In the genomic region with DNA sequence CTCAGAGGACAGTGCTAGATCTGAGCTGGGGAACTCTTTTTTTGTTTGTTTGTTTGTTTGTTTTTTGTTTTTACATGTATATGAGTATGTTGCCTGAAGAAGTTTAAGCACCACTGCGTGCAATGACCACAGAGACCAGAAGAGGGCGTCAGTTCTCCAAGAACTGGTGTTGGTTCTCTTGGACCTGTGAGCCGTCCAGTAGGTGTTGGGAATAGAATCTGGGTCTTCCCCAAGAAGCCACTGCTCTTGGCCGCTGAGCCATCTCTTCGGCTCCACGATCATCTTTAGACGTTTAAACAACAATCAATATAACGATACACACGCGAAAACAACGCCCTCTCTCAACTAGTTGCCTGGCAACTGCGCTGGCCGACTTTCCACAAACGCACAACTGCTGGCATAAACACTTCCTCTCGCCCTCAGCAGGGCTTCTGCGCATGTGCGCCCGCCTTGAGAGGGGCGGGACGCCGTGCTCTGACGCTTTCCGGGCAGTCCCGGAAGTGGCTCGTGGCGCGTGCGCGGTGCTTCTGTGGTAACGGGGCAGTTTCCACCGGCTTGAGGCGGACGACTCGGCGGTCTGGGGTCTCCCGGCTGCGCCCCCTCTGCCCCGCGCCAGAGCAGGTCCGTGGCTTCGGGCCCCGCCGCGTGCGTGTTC, we compare ENCODE assay signal across 7 mouse cellular contexts. TPM values are rescaled to one million over a fixed set of nuclear protein-coding genes. Genes with fewer than 3 reads are reported as not detected.
DNase-seq lines count a peak whose midpoint lies in the region; ATAC-seq and TF ChIP-seq lines count a peak whose summit lies in the region.

A gene (plus strand): TSS at position 488 of the 655 bp plus-strand sequence.

- peak within 1 kb of the TSS; percentile 92 for H3K27ac ChIP-seq in embryonic facial prominence, embryonic 12.5 days
- peak within 1 kb of the TSS; percentile 36 for H3K27ac ChIP-seq in kidney, adult 2 months (ENCODE audit: insufficient read depth, low read depth, low read length)
- H3K27ac ChIP-seq in limb, embryonic 12.5 days: peak within 1 kb of the TSS; percentile 95
- peak within 1 kb of the TSS; percentile 86 for H3K27ac ChIP-seq in midbrain, embryonic 15.5 days
- peak within 1 kb of the TSS; percentile 74 for H3K27ac ChIP-seq in spleen, adult 2 months (ENCODE audit: insufficient read depth, low read length)

- no peaks in the 10 kb centered on the region for H3K9me3 ChIP-seq in embryonic facial prominence, embryonic 12.5 days
- H3K9me3 ChIP-seq in limb, embryonic 12.5 days: no peaks in the 10 kb centered on the region
- no peaks in the 10 kb centered on the region for H3K9me3 ChIP-seq in midbrain, embryonic 15.5 days

- peak; percentile 100 for DNase-seq in adrenal gland, postnatal 25 days
- peak; percentile 98 to 100 for DNase-seq in heart, adult 18-20 months
- peak; percentile 99 for DNase-seq in kidney, adult 2 months
- DNase-seq in spleen, adult 2 months (ENCODE audit: low read depth in 1 of 2, low spot score in 2 of 2): peak; percentile 95 to 98

- peaks cover 17% of the 10 kb centered on the region for H3K4me1 ChIP-seq in embryonic facial prominence, embryonic 12.5 days
- H3K4me1 ChIP-seq in kidney, adult 2 months (ENCODE audit: control insufficient read depth, insufficient read depth, low read length): peaks cover 15% of the 10 kb centered on the region
- H3K4me1 ChIP-seq in limb, embryonic 12.5 days (replicated peaks): peaks cover 20% of the 10 kb centered on the region
- H3K4me1 ChIP-seq in midbrain, embryonic 15.5 days: peaks cover 17% of the 10 kb centered on the region
- peaks cover 9% of the 10 kb centered on the region for H3K4me1 ChIP-seq in spleen, adult 2 months (ENCODE audit: control insufficient read depth, insufficient read depth, insufficient read length)

- ATAC-seq in embryonic facial prominence, embryonic 12.5 days (ENCODE audit: insufficient number of reproducible peaks, insufficient read depth, low FRiP score, low TSS enrichment): peak; percentile 93
- peak; percentile 93 for ATAC-seq in limb, embryonic 12.5 days (ENCODE audit: insufficient number of reproducible peaks, insufficient read depth, low FRiP score, low TSS enrichment, low read depth)
- peak; percentile 96 for ATAC-seq in midbrain, embryonic 15.5 days (replicated peaks)

- H3K36me3 ChIP-seq in embryonic facial prominence, embryonic 12.5 days: peaks cover 28% of the 10 kb centered on the region
- peaks cover 2% of the 10 kb centered on the region; the same call in 1 of the 2 replicates for H3K36me3 ChIP-seq in kidney, adult 2 months (ENCODE audit: control insufficient read depth, insufficient read depth, low read length)
- H3K36me3 ChIP-seq in limb, embryonic 12.5 days: peaks cover 29% of the 10 kb centered on the region
- H3K36me3 ChIP-seq in midbrain, embryonic 15.5 days (replicated peaks): peaks cover 17% of the 10 kb centered on the region
- peaks cover 17% of the 10 kb centered on the region for H3K36me3 ChIP-seq in spleen, adult 2 months (ENCODE audit: control insufficient read depth, insufficient read depth, low read length)

- under 1% methylated on average over 45 of the region's 45 CpGs for WGBS in embryonic facial prominence, embryonic 12.5 days
- WGBS in kidney, adult 2 months: under 1% methylated on average over 45 of the region's 45 CpGs
- under 1% methylated on average over 45 of the region's 45 CpGs for WGBS in limb, embryonic 12.5 days
- WGBS in midbrain, embryonic 15.5 days: under 1% methylated on average over 45 of the region's 45 CpGs
- under 1% methylated on average over 45 of the region's 45 CpGs for WGBS in spleen, adult 2 months

- peak within 1 kb of the TSS; percentile 96 for H3K4me3 ChIP-seq in embryonic facial prominence, embryonic 12.5 days
- peak within 1 kb of the TSS; percentile 98 for H3K4me3 ChIP-seq in kidney, adult 2 months (ENCODE audit: insufficient read depth, low read depth, low read length)
- peak within 1 kb of the TSS; percentile 98 for H3K4me3 ChIP-seq in limb, embryonic 12.5 days (replicated peaks)
- peak within 1 kb of the TSS; percentile 91 for H3K4me3 ChIP-seq in midbrain, embryonic 15.5 days
- H3K4me3 ChIP-seq in spleen, adult 2 months (ENCODE audit: extremely low read depth, insufficient read depth, insufficient read length): peak within 1 kb of the TSS; percentile 73

- TF ChIP-seq POLR2A in kidney, adult 2 months (IDR thresholded peaks at IDR 0.05; ENCODE audit: low read depth, low read length): peak; percentile 32
- TF ChIP-seq POLR2A in spleen, adult 2 months (IDR thresholded peaks at IDR 0.05; ENCODE audit: low read depth, low read length): peak; percentile 44

- H3K9ac ChIP-seq in embryonic facial prominence, embryonic 12.5 days: peak within 1 kb of the TSS; percentile 95
- peak within 1 kb of the TSS; percentile 97 for H3K9ac ChIP-seq in limb, embryonic 12.5 days (replicated peaks)
- H3K9ac ChIP-seq in midbrain, embryonic 15.5 days: peak within 1 kb of the TSS; percentile 86

- peak within 1 kb of the TSS; percentile 99 for H3K4me2 ChIP-seq in embryonic facial prominence, embryonic 12.5 days (replicated peaks)
- peak within 1 kb of the TSS; percentile 92 for H3K4me2 ChIP-seq in limb, embryonic 12.5 days
- peak within 1 kb of the TSS; percentile 76 for H3K4me2 ChIP-seq in midbrain, embryonic 15.5 days

- 0 out of 2 replicates have a peak, but pooled peaks cover 8% of the 10 kb centered on the region for H3K27me3 ChIP-seq in embryonic facial prominence, embryonic 12.5 days
- H3K27me3 ChIP-seq in kidney, adult 2 months (replicated peaks; ENCODE audit: control insufficient read depth, insufficient read depth, low read length): no peaks in the 10 kb centered on the region
- no peaks in the 10 kb centered on the region; the same call in 1 of the 2 replicates for H3K27me3 ChIP-seq in limb, embryonic 12.5 days
- H3K27me3 ChIP-seq in midbrain, embryonic 15.5 days (replicated peaks): 0 out of 2 replicates have a peak, but pooled peaks cover 7% of the 10 kb centered on the region
- H3K27me3 ChIP-seq in spleen, adult 2 months (ENCODE audit: control insufficient read depth, insufficient read depth, low read length): no peaks in the 10 kb centered on the region

- TF ChIP-seq CTCF in kidney, adult 2 months (conservative IDR thresholded peaks at IDR 0.05; ENCODE audit: insufficient read depth, insufficient read length, low read depth, low read length): peak; percentile 81
- TF ChIP-seq CTCF in spleen, adult 2 months (IDR thresholded peaks at IDR 0.05; ENCODE audit: extremely low read depth, insufficient read depth, insufficient read length, insufficient replicate concordance): peak; percentile 81; the same call in 1 of the 2 replicates

RNA-seq across cellular contexts. Expression of the gene that starts here (rescaled TPM):
- total RNA-seq in adrenal gland, postnatal 25 days (2021): 65.9 and 80.5 TPM in 2 replicates
- 150 and 155 TPM in 2 replicates for polyA plus RNA-seq in embryonic facial prominence, embryonic 12.5 days (2016; fragmentation: Nextera tagmentation; extraction: Ambion mirVana)
- 10 to 100 TPM; 21.5 to 21.8 TPM for total RNA-seq in heart, adult 18-20 months (2021)
- polyA plus RNA-seq in kidney, adult 2 months (2012; rRNA removed): 53.8 and 56.7 TPM in 2 replicates
- 157 TPM in 2 replicates for polyA plus RNA-seq in limb, embryonic 12.5 days (2016; fragmentation: Nextera tagmentation; extraction: Ambion mirVana)
- polyA plus RNA-seq in midbrain, embryonic 15.5 days (2015; fragmentation: Nextera tagmentation; extraction: Ambion mirVana): 118 and 126 TPM in 2 replicates
- 48.3 and 51.5 TPM in 2 replicates for polyA plus RNA-seq in spleen, adult 2 months (2012; rRNA removed)

Comparison
In these comparisons a context has a peak if more than half of its experiments do, and no peak if none do; other contexts are left out.
1. Peak in every context shown above with its lines: DNase-seq, ATAC-seq, H3K4me3 ChIP-seq and H3K27ac ChIP-seq.
2. H3K27ac ChIP-seq: peak in every context shown above with its lines; median percentile 95 in limb, embryonic 12.5 days; 92 in embryonic facial prominence, embryonic 12.5 days; 86 in midbrain, embryonic 15.5 days; 74 in spleen, adult 2 months; 36 in kidney, adult 2 months.